Mouse (Mus musculus) urinary bladder, adult 2 months (tissue): ENCODE measurements around the gene Wnk1. TPM values are rescaled to one million over a fixed set of nuclear protein-coding genes. Genes with fewer than 3 reads are reported as not detected.

Source experiments
- DNase-seq: peaks from one replicate; pipeline ENCODE4 v3.0.0; 2022; ENCODE audit warnings: low spot score
- polyA plus RNA-seq: library from polyadenylated mRNA; depleted of rRNA; stranded (reverse); fragments of >200 nt; gene quantifications from 2 replicates; pipeline ENCODE4 v1.2.3, GENCODE M21; 2012; rRNA removed

Wnk1 gene
- polyA plus RNA-seq, 1 experiment = 150 TPM

DNA sequence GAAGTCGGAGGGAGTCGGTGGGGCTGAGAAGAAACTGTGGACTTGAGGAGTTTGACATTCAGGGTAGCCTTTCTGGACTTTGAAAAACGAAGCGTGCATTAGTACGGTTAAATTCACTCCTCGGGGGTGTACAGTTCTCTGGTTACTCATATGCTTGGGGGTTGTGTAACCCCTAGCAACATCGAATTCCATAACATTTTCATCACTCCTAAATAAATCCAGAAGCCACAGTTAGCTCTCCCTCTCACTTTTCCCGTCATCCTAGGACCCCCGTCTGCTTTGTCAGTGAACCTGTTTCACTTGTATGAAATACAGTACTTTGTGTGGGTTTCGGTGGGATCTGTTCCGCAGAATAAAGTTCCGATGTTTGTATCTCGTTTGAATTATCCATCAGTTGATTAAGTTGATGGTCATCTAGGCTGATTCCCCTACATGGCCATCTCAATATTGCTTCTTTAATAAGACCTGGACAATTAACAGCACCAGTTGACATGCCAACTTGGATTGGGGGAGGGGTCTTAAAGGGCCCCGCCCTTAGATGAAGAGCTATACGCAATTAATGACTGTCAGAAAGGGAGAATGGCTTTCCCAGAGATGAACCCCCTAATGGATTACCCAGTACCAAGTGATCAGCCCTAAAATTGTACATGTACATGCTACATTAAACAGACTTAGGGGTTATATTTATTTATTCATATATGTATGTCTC, 135.2 kb downstream of the Wnk1 start:
- no peak for DNase-seq

DNA sequence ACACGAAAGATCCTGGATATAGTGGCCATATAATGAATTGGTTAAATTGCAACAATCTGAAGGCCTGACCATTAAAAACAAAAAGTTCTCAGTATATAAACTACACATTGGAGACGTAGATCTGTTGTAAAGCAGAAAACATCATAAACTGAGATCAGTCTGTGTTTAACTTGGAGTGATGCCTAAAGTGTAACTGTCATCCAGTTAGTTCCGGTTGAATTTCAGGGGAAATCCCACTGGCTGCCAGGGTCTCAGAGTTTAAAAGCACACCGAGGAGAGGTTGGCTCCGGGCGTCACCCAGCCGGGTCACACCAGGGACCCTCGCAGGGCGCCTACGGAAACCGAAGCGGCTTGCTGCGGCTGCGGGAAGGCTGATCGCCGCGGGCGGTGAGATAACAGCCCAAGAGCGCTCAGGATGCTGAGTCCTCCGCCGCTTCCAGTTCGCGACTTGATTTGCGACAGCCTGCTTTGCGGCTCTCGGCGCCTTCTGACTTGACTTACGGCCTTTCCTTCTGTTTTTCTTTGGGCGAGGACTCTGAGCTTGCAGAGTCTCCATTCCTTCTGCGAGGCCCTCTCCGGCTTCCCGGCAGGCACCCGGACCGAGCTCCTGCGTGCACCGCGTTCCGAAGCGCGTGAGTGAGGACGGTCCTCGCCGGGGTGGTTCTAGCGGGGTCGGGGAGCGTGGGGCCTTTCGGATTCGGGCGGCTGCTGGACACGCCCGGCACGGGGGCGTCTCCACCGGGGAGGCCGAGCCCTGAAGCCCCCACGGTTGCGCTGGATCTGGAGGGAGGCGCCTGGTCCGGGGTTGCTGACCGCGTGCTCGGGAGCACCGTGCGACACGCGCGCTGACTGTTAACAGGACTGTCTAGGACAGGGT, 136.0 kb downstream of the Wnk1 start, which contains the start of gene Rad52:
Gene Rad52 (plus strand): TSS at position 495 of the 877 bp plus-strand sequence.
- peak; percentile 70 for DNase-seq

DNA sequence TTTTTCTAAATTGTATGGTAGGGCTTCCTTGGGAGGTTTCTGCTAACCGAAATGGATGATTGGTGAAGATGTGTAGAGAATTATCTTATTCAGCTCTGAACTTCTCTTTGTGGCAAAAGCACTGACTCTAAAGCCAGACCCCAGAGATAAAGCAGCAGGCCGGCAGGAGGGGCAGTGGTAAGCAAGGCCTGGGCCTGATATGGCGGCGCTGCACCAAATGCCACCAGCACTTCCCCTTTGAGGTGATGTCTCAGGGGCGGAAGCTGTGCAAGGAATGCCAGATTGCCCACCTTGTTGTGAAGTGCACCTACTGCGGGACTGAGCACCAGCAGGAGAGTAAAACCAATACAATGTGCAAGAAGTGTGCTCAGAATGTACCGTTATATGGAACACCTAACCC, 145.8 kb downstream of the Wnk1 start:
- DNase-seq = no peak

- DNase-seq = no peak
These were observed 155.3 kb downstream of the Wnk1 start for GRCm38 (mm10) chr6:119883151-119883550.

Other genes starting within 250 kb of the Wnk1 start
- 10.6 and 13.7 TPM in 2 replicates for gene Erc1, start 190.5 kb downstream of the Wnk1 start, polyA plus RNA-seq
- gene Rad52, start 136.0 kb downstream of the Wnk1 start, polyA plus RNA-seq = 28.8 and 39.4 TPM in 2 replicates
- 0.10 TPM in 1 of 2 replicates, not detected in the other for gene Ninj2, start 54.7 kb upstream of the Wnk1 start, polyA plus RNA-seq